Mouse (Mus musculus): ENCODE data around the gene Tymp.

Tymp gene

GRCm38 (mm10) chr15:89376957-89377356, at the start of gene Tymp:
TSS of gene Tymp (minus strand) at chr15:89377039.
- DNase-seq, result no peak

- peak; percentile 56 for DNase-seq
Observed at GRCm38 (mm10) chr15:89425711-89426121, 48.9 kb upstream of the Tymp start, which contains the start of gene Cpt1b. TSS of gene Cpt1b (minus strand) at chr15:89425863.

DNA sequence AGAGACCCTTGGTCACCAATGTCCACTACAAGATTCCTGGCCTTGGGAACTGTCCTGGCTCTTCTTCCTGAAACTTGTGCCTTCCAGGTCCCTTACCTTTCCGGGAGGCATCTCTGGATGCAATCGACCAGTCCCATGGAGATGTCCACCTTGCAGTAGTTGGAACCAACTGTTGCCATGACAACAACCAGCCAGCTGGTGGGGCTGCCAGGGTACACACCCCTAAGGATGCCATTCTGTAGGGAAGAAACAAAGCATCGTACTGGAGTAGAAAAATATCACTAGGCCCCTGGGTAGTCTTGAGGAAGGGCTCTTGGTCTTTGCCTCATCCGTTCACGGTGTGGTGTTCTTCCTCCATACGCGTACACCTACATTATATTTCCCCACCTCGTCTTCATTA, 47.8 kb upstream of the Tymp start:
- DNase-seq, result no peak

DNA sequence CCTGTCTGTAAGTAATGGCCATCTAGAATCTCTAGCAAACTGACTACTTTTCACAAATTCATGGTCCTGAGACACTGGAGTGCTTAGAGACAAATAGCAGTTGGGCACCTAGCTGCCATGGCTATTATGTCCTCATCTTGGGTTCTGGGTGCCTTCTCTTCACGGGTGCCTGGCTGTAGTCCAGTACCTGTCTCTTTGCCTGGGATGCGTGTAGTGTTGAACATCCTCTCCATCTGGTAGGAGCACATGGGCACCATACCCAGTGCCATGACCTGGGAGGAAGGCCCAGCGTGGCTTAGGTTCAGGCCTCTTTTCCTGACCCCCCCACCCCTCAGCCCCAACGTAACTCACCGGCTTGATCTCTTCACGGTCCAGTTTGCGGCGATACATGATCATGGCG, 45.1 kb upstream of the Tymp start:
- no peak for DNase-seq

GRCm38 (mm10) chr15:89415282-89415681, 38.4 kb upstream of the Tymp start:
- DNase-seq, result no peak

GRCm38 (mm10) chr15:89410118-89410517, 33.3 kb upstream of the Tymp start, which contains the start of gene Syce3:
TSS of gene Syce3 (minus strand) at chr15:89410503.
- DNase-seq, result no peak

GRCm38 (mm10) chr15:89406691-89407090, 29.9 kb upstream of the Tymp start:
- DNase-seq, result no peak

DNA sequence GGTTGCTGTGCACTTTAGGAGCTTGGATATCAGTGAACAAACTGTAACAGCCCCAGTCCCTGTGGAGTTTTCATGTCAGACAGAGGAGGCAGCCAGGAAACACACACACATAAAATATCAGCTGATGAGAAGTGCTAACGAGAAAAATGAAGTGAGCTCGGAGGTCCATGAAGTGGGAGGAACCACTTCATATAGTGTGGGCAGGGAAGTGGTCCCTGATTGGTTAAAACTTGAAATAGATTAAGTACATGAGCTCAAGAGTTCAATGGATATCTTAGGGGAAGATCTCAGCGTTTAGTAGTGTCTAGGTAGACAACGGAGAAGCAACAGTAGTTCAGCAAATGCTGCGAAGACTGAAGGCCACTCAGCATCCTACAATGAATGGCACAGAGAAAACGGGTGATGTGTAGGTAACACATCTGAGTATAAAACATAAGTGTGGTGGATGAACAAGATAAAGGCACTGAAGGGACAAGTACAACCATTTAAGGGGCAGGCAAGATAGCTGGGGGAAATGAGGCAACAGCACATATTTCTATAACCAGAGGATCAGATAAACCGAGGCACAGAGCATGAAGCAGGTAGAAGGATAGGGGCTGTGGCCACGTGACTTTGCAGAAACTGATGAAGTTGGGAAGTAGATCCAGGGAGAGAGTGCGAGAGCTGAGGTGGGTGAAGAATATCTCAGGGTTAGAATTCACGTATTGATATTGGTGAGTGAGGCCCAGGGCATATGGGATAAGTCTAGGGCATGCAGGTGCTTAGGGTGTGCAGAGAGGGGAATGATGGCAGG, 28.2 kb upstream of the Tymp start:
- DNase-seq, result no peak

GRCm38 (mm10) chr15:89402471-89402870, 25.6 kb upstream of the Tymp start:
- no peak for DNase-seq

- no peak for DNase-seq
Observed at GRCm38 (mm10) chr15:89399716-89400115, 22.9 kb upstream of the Tymp start.

GRCm38 (mm10) chr15:89398146-89398545, 21.3 kb upstream of the Tymp start:
- DNase-seq, result no peak

DNA sequence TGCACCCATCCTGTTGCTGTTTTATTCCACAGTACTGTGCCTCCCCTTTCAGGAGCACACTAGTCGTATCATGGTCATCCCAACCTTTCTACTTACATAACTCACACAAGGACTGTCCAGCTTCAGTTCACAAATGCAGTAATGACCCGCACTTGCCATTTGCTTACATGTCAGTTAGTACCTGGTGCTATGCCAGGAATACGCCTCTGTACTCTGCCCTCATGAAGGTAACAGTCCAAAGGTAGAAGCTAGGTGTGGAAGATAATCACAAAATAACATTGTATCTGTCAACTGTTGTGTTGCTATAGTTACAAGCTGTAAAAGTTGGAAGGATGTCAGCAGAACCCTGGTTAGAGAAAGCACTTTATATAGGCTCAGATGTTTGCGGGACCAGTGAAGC, 20.0 kb upstream of the Tymp start:
- no peak for DNase-seq

GRCm38 (mm10) chr15:89390081-89390480, 13.2 kb upstream of the Tymp start:
- no peak for DNase-seq

DNA sequence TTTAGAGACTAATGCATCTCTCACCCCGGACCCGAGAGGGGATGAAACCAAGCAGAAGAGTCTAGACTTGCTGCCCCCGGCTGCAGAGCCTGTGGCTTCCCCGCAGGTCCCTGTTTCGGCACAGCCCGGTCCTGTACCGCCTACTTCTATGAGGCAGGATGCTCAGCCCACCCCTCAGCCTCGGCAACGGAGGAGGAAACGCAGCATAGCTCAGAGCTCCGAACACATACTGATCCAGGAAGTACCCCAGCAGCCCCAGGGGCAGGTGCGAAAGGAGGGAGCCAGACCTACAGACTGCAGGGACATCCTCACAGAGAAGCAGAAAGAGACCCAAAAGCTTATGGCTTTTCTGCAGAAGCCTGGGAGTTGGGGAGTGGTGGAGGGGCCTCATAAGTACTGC, 10.3 kb upstream of the Tymp start:
- no peak for DNase-seq

- DNase-seq, result no peak
Observed at GRCm38 (mm10) chr15:89384617-89385016, 7.8 kb upstream of the Tymp start, which contains the start of gene Klhdc7b. TSS of gene Klhdc7b (plus strand) at chr15:89384917.

DNA sequence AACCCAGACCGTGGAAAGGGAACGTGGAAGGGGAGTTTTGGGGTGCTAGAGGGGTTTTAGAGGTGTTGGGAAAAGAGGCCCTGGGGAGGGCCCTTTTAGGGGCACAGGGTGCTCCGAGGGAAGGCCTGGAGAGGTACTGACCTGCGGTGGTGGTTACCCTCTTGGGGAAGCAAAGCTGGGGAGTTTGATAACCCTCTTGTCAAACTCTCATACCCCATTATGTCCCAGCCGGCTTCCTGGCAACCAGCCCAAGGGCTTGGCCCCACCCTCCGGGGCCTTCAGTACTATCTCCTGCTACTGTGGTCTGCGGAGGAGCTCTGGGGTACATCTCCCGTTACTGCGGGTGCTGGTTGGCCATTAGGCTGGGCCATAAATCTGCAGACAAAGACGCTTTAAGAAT, 2.6 kb upstream of the Tymp start:
- peak; percentile 61 for DNase-seq

- DNase-seq, result peak; percentile 49
Observed at GRCm38 (mm10) chr15:89378831-89379401, 2.1 kb upstream of the Tymp start, which contains the start of gene Odf3b. TSS of gene Odf3b (minus strand) at chr15:89379282.

DNA sequence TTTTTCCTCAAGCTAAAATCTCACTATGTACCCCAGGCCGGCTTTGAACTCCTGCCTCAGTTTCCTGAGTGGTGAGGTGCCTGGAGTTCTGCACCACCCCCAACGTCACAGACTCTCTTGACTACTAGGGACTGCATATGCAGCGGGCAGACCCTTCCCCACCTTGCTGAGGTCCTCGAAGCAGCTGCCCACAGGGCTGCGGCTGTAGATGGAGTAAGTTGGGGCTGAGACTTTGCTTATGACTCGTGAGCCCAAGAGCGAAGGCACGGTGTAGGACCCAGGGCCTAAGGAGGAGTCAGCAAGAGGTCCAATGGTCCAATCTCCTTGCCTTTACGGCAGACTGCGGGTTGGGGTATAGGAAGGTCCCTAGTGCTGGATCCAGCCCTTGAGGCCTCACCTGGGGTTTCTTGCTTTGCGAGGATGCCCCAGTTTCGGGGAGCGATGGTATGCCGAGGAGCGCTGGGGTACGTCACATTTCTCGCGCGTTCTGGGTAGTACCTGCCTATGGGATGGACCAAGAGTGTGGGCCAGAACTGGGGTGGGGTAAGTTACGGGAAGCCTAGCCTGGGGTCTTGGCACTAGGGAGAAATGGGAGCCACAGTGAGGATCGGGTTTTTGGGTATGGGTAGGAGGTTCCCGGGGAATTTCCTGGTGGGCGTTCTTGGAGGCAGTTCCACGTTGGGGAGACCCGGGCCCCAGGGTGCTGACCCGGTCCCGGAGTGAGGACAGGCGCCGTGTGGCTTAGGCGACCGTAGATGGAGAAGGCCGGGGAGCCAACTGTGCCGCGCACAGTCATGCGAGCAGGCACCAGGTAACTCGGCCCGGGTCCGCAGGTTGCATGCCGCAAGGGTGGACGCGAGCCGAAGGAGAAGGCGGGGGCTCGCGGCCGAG, 1.3 kb upstream of the Tymp start:
- no peak for DNase-seq

DNA sequence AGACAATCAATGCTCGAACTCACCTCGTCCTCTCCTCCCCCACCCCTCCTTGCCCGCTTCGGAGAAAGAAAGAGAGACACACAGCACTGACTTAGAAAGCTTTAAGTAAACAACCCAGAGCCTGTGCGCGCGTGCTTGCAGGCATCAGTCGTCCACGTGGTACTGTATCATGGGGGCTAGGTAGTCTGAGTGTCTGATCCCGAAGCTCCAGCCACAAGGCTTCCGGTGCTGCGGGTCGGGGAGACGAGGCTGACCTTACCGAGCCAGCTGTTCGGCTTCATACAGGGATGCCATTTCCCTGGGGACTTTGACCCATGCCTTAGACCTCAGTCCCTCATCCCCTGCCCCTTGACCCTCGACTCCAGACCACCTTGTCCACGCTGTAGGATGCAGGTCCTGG, 523 bp upstream of the Tymp start:
- no peak for DNase-seq

GRCm38 (mm10) chr15:89376040-89376439, 799 bp downstream of the Tymp start:
- no peak for DNase-seq

DNA sequence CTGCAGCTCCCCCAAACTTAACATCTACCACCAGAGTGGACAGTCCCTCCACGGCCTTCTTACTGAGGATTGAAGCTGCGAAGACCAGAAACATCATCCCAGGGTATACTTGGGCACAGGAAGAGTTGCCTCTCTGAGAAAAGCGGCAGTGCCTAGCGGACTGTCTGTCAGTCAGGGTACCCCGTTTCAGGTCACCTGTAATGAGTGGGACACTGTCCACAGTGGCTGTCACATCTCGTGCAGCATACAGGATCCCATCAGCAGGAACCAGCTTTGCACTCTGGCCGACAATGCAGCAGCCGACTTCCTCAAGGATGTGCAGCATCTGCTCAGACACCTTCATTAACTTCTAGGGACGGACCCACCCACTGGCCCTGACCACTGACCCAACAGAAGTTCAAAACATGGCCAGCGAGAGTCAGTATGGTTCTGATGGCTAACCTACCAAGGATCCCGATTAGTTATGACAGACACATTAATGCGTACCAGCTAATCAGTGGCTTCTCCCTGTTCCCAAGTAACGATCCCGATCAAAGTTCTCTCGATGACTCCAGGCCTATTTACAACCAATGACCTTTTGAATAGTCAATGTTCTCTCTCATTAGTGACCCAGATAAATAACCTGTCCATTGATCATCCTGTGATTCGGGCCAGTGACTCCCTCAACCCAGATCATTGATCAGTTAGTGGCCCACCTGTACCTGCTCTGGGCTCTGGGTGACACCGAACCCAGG, 1.9 kb downstream of the Tymp start:
- DNase-seq, result no peak

DNA sequence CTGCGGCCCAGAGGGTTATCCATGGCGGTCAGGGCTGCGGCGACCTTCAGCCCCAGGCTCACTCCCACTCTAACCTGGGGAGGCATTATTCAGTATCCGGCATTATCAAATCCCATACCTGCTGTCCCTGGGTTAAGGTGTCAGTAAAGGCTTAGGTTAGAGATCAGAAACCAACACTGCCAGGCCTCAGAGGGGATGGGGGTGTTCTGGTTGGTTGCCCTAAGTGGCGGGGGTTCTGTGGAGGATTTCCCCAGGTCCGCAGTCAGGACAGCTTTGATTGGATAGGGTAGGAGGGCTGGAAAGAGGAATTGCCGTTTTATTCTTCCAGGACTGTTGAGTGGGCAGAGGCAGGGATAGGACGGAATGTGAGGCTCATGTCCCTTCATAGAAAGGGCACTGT, 2.5 kb downstream of the Tymp start:
- no peak for DNase-seq
